Mouse (Mus musculus): ENCODE data around the gene Tmem94. TPM values are rescaled to one million over a fixed set of nuclear protein-coding genes. Genes with fewer than 3 reads are reported as not detected.

Tmem94 gene
- polyA plus RNA-seq, 1 experiment from 2014 or later = 34.5 TPM

DNA sequence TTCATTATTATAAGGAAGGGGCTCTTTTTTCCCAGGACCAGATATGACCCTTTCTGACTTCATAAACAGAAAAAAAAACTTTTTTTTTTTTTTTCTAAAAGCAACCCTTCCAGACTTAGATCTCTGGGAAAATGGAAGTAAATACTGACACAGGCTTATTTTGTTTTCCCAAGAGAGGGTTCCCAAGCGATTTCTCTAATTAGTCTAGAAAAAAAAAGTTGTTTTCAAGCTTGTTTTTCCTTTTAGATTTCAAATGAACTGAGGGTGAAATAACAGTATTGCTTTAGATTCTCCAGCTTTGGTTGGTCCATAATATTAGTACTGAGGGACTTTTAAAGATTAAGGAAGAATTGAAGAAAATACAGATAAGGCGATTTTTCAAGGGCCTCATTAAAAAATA lies 535 bp upstream of the Tmem94 start:
- peak overlapping the region; percentile 61 for H3K4me2 ChIP-seq (replicated peaks; ENCODE audit: low read depth, low read length)
- 21% methylated on average over 2 of the region's 2 CpGs for WGBS
- ATAC-seq (ENCODE audit: low FRiP score, low TSS enrichment) = no peak
- no peaks in the 10 kb centered on the region for H3K36me3 ChIP-seq (ENCODE audit: insufficient read depth, low read length)
- H3K9ac ChIP-seq (replicated peaks; ENCODE audit: low read length) = peak overlapping the region; percentile 65; the same call in 1 of the 2 replicates
- H3K27me3 ChIP-seq (ENCODE audit: insufficient read depth, low read length) = no peaks in the 10 kb centered on the region
- peak overlapping the region; percentile 92 for H3K4me3 ChIP-seq (ENCODE audit: low read length)
- H3K27ac ChIP-seq (ENCODE audit: low read length) = peak overlapping the region; percentile 66; the same call in 1 of the 2 replicates
- peaks cover 24% of the 10 kb centered on the region for H3K4me1 ChIP-seq (ENCODE audit: insufficient read depth, low read length)
- no peaks in the 10 kb centered on the region for H3K9me3 ChIP-seq (ENCODE audit: low read length)

DNA sequence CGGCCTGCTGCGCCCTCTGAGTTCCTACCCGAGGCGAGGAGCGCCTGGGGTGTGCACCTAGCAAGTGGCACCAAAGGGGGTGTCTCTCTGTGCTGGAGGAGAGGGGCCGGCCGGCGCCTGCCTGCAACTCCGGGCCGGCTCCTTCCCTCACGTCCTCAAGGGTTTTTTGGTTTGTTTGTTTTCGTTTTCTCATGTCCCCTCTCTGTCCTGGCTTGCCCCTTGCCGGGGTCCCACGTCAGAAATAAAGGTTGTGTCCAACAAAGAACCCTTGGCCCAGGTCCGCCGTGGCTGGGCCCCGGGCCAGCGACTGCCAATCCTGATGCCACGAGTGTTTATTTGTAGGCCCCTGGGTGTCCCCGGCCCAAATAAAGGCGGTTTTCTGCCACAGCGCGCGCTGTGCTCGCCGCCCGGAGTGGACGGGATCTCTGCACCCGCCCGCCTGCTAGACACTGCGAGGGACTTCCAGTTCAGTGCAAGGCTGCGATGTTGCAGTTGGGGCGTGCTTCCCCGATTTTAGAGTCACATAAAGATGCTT lies 441 bp downstream of the Tmem94 start:
- H3K9me3 ChIP-seq (ENCODE audit: low read length) = no peaks in the 10 kb centered on the region
- H3K9ac ChIP-seq (replicated peaks; ENCODE audit: low read length) = peak overlapping the region; percentile 93
- WGBS = under 1% methylated on average over 34 of the region's 34 CpGs

DNA sequence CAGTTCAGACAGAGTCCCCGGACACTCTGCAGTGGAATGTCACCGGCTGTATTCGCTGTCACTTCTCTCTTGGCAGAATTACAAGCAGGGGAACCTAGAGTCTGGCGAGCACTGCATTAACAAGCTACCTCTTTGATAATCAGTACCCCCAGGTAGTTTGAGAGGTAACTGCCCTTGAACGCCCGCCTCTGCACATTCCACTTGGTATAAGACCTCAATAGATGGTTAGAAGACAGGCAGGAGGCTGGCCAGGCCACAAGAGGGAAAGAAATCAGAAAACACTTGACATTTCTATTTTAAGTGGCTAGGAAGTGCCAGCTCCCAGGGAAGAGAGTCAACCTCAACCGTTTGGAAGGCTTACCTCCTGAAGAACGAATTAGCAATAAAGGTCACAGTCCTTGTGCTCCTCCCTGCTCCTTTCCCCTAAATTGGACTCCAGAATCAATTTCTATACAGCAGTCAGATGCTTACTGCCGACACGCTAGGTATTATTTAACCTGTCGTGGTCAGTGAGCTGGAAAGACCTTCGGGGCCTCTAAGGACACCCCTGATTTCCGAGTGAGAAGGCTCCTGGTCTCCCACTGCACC lies 1.2 kb downstream of the Tmem94 start:
- no peaks in the 10 kb centered on the region for H3K9me3 ChIP-seq (ENCODE audit: low read length)
- peak overlapping the region; percentile 72 for H3K4me2 ChIP-seq (replicated peaks; ENCODE audit: low read depth, low read length)
- no peak; the same call in 1 of the 2 replicates for ATAC-seq (ENCODE audit: low FRiP score, low TSS enrichment)
- peak overlapping the region; percentile 92 for H3K4me3 ChIP-seq (ENCODE audit: low read length)
- no peaks in the 10 kb centered on the region for H3K36me3 ChIP-seq (ENCODE audit: insufficient read depth, low read length)
- peak overlapping the region; percentile 91 for H3K27ac ChIP-seq (ENCODE audit: low read length)
- H3K9ac ChIP-seq (replicated peaks; ENCODE audit: low read length) = peak overlapping the region; percentile 93
- 18% methylated on average over 13 of the region's 13 CpGs for WGBS
- no peaks in the 10 kb centered on the region for H3K27me3 ChIP-seq (ENCODE audit: insufficient read depth, low read length)
- H3K4me1 ChIP-seq (ENCODE audit: insufficient read depth, low read length) = peaks cover 30% of the 10 kb centered on the region

More for the DNA sequence above, 441 bp downstream of the Tmem94 start:
- peak; percentile 87 for ATAC-seq (ENCODE audit: low FRiP score, low TSS enrichment)
- H3K27ac ChIP-seq (ENCODE audit: low read length) = peak overlapping the region; percentile 91
- peaks cover 30% of the 10 kb centered on the region for H3K4me1 ChIP-seq (ENCODE audit: insufficient read depth, low read length)
- no peaks in the 10 kb centered on the region for H3K27me3 ChIP-seq (ENCODE audit: insufficient read depth, low read length)
- H3K36me3 ChIP-seq (ENCODE audit: insufficient read depth, low read length) = no peaks in the 10 kb centered on the region
- peak overlapping the region; percentile 92 for H3K4me3 ChIP-seq (ENCODE audit: low read length)
- peak overlapping the region; percentile 72 for H3K4me2 ChIP-seq (replicated peaks; ENCODE audit: low read depth, low read length)

DNA sequence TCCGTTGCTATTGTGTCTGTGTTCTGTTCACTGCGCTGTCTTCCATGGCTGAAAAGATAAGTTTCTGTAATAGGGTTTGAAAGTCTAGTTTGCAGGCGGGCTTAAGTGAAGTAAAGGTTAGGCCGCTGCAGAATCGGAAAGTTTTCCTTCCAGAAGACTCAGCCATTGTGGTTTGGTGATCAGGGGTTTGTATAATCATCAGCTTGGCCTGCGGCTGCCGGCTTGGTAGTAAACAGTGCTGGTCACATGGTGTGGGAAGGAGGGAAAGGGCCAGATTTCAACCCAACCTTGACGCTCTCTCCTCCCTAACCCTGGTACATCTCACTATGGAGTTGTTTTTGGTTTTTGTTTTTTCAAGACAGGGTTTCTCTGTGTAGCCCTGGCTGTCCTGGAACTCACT lies 1.7 kb downstream of the Tmem94 start:
- H3K4me2 ChIP-seq (replicated peaks; ENCODE audit: low read depth, low read length) = peak overlapping the region; percentile 72
- H3K4me1 ChIP-seq (ENCODE audit: insufficient read depth, low read length) = peaks cover 30% of the 10 kb centered on the region
- peak overlapping the region; percentile 92 for H3K4me3 ChIP-seq (ENCODE audit: low read length)
- H3K27me3 ChIP-seq (ENCODE audit: insufficient read depth, low read length) = no peaks in the 10 kb centered on the region
- 69% methylated on average over 8 of the region's 8 CpGs for WGBS
- H3K9me3 ChIP-seq (ENCODE audit: low read length) = no peaks in the 10 kb centered on the region
- H3K9ac ChIP-seq (replicated peaks; ENCODE audit: low read length) = peak overlapping the region; percentile 93
- ATAC-seq (ENCODE audit: low FRiP score, low TSS enrichment) = no peak
- H3K36me3 ChIP-seq (ENCODE audit: insufficient read depth, low read length) = no peaks in the 10 kb centered on the region
- peak overlapping the region; percentile 91 for H3K27ac ChIP-seq (ENCODE audit: low read length)

DNA sequence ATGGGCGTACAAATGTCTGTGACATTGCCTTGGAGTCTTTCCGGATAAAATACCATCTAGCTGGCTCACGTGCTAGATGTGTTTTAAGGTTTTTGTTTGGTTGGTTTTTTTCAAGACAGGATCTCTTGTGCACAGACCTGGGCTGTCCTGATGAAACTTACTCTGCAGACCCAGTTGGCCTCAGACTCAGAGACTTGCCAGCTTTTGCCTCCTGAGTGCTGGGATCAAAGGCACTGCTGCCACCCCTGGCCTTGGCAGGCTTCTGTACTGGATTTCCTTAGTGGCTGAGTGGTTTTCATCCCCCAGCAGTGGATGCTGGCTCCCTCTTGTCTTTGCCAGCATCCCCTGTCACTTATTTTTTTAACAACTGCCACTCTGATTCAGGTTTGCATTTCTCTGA lies 3.7 kb downstream of the Tmem94 start:
- WGBS = 69% methylated on average over 3 of the region's 3 CpGs
- Histone ChIP-seq H3K4me1 (ENCODE audit: insufficient read depth, low read length) (peaks cover 30% of the 10 kb centered on the region), H3K9me3 (ENCODE audit: low read length) (no peaks in the 10 kb centered on the region), H3K36me3 (ENCODE audit: insufficient read depth, low read length) (0 out of 2 replicates have a peak, but pooled peaks cover 5% of the 10 kb centered on the region), H3K27ac (ENCODE audit: low read length) (peak overlapping the region; percentile 17; the same call in 1 of the 2 replicates), H3K27me3 (ENCODE audit: insufficient read depth, low read length) (no peaks in the 10 kb centered on the region), H3K4me2 (replicated peaks; ENCODE audit: low read depth, low read length) (no peak overlapping the region), H3K4me3 (ENCODE audit: low read length) (no peak overlapping the region), H3K9ac (replicated peaks; ENCODE audit: low read length) (no peak overlapping the region; the same call in 1 of the 2 replicates)
- no peak for ATAC-seq (ENCODE audit: low FRiP score, low TSS enrichment)

DNA sequence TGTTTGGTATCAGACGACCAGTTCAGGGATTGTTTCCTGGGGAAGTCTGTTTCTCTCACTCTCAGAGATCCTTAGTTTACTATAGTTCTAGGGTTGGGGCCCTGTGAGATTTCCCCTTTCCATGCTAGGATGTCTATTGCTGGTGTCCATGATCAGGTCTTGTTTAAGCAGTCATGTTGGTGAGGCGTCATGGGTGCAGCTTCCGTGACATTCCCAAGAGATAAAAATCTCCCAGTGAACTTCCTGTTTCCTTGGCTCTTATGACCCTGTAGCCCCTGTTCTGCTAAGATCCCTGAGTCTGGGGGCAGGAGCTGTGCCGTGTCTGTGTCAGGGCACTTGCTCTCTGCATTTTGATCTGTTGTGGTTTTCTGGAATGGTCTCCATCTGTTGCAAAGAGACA lies 9.4 kb downstream of the Tmem94 start:
- Histone ChIP-seq H3K9me3 (ENCODE audit: low read length) (no peaks in the 10 kb centered on the region), H3K4me1 (ENCODE audit: insufficient read depth, low read length) (peaks cover 56% of the 10 kb centered on the region), H3K27me3 (ENCODE audit: insufficient read depth, low read length) (no peaks in the 10 kb centered on the region), H3K4me3 (ENCODE audit: low read length) (no peak overlapping the region), H3K27ac (ENCODE audit: low read length) (peak overlapping the region; percentile 25; the same call in 1 of the 2 replicates), H3K4me2 (replicated peaks; ENCODE audit: low read depth, low read length) (no peak overlapping the region), H3K9ac (replicated peaks; ENCODE audit: low read length) (peak overlapping the region; percentile 8; the same call in 1 of the 2 replicates), H3K36me3 (ENCODE audit: insufficient read depth, low read length) (0 out of 2 replicates have a peak, but pooled peaks cover 5% of the 10 kb centered on the region)
- WGBS = 23% methylated on average over 4 of the region's 4 CpGs
- no peak for ATAC-seq (ENCODE audit: low FRiP score, low TSS enrichment)

DNA sequence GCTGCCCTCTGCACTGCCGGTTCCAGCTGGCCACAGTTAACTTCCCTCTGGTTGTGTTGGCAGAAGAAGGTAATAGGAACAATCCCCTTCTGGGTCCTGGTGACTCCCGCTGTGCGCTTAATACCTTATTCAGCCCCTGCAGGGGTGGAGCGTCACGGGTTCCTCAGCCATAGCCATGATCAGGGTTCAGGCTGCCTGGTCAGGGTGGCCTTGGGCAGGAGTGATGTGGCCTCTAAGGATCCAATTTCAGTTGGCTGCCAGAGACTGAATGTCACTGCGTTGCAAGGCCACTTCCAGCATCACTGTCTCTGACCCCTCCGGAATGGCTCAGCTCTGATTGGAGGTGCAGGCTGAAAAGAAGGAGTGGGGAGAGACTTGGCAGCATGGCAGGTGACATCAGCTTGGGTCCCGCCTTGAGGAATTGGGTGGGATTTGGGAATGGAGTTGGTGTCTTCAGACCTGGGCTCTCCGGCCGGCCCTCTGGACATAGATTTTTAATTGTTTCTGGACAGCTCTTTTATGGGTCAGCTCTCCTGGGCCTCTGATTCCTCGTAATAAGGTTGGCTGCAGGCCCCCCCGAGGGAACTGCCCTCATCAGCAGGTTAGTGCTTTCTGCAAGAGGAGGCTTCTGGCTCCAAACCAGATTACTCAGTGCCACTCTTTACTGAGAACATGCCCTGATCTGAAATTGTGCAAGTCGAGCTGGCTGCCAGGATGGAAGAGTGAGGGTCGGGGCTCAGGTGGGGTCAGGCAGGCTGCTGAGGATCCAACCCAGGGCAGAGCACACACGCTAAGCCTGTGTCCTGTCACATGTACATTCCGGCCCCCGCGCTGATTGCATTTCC lies 10.8 kb downstream of the Tmem94 start:
- H3K27me3 ChIP-seq (ENCODE audit: insufficient read depth, low read length) = no peaks in the 10 kb centered on the region
- no peak overlapping the region for H3K4me3 ChIP-seq (ENCODE audit: low read length)
- WGBS = 30% methylated on average over 18 of the region's 18 CpGs
- 0 out of 2 replicates have a peak, but pooled peaks cover 5% of the 10 kb centered on the region for H3K36me3 ChIP-seq (ENCODE audit: insufficient read depth, low read length)
- H3K27ac ChIP-seq (ENCODE audit: low read length) = peak overlapping the region; percentile 51
- H3K4me2 ChIP-seq (replicated peaks; ENCODE audit: low read depth, low read length) = peak overlapping the region; percentile 8; the same call in 1 of the 2 replicates
- no peaks in the 10 kb centered on the region for H3K9me3 ChIP-seq (ENCODE audit: low read length)
- ATAC-seq (ENCODE audit: low FRiP score, low TSS enrichment) = 0 out of 2 replicates have a peak, but pooled peaks have one; percentile 18
- peaks cover 64% of the 10 kb centered on the region for H3K4me1 ChIP-seq (ENCODE audit: insufficient read depth, low read length)
- H3K9ac ChIP-seq (replicated peaks; ENCODE audit: low read length) = peak overlapping the region; percentile 27; the same call in 1 of the 2 replicates

DNA sequence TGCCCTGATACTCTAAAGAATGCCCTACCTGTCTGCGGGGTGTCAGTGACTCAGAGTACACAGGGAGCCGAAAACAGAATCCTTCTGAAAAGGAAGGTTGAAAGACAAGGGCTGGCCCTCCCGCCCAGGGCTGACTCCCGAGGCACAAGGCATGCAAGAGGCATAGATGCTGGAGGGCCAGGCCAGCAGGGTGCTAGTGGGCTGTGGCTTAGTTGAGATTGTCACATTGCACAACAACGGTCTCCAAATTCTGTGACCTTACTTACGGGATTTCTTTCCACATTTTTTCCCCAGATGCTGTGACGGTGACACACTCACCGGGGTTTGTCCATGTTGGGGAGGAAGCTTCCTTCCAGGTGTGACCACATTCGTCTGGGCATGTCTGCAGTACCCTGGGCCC lies 11.7 kb downstream of the Tmem94 start:
- peaks cover 67% of the 10 kb centered on the region for H3K4me1 ChIP-seq (ENCODE audit: insufficient read depth, low read length)
- no peaks in the 10 kb centered on the region for H3K9me3 ChIP-seq (ENCODE audit: low read length)
- peak overlapping the region; percentile 37; the same call in 1 of the 2 replicates for H3K27ac ChIP-seq (ENCODE audit: low read length)

DNA sequence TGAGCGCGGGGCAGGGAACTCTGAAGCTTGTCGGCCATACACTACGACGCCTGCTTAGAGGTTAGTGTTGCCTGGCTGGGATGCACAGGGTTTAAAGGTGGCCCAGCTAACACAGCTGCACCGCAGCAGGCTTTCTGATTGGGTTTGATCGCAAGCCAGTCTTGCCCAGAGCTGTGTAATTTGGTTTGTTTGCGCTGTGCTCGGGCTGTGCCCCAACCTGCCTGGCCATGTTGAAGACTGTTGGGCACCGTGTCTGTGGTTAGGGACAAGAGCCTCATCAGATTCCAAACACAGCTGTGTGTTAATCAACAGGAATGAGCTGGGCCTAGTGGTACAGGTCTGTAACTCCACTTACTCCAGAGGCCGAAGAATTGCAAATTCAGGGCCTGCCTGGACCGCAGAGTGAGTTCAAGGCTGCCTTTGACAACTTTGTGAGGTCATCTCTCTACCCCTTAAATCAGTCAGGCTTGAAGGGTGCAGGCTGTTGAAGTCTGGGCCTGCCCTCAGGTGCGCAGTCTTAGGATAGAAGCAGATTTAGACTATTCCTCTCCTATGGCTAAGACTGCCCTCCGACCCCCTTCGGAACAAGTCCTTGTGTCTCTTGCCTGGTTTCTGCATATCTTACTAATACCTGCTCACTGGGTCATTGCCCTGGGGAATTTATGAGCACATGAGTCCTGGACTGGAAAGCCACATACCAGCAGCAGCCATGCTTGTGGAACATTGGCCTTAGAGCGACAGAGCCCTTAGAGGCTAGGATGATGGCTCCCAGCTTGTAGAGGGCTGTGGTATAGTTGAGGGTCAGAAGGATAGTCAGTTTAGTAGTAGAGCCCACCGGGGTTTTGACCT lies 12.5 kb downstream of the Tmem94 start:
- H3K9me3 ChIP-seq (ENCODE audit: low read length) = no peaks in the 10 kb centered on the region
- no peaks in the 10 kb centered on the region for H3K27me3 ChIP-seq (ENCODE audit: insufficient read depth, low read length)
- no peak overlapping the region for H3K4me2 ChIP-seq (replicated peaks; ENCODE audit: low read depth, low read length)
- 0 out of 2 replicates have a peak, but pooled peaks cover 2% of the 10 kb centered on the region for H3K36me3 ChIP-seq (ENCODE audit: insufficient read depth, low read length)
- 78% methylated on average over 17 of the region's 17 CpGs for WGBS
- peak overlapping the region; percentile 57 for H3K27ac ChIP-seq (ENCODE audit: low read length)
- H3K4me3 ChIP-seq (ENCODE audit: low read length) = no peak overlapping the region
- peak overlapping the region; percentile 6; the same call in 1 of the 2 replicates for H3K9ac ChIP-seq (replicated peaks; ENCODE audit: low read length)
- ATAC-seq (ENCODE audit: low FRiP score, low TSS enrichment) = no peak
- peaks cover 67% of the 10 kb centered on the region for H3K4me1 ChIP-seq (ENCODE audit: insufficient read depth, low read length)

More for the DNA sequence above, 11.7 kb downstream of the Tmem94 start:
- ATAC-seq (ENCODE audit: low FRiP score, low TSS enrichment) = no peak
- H3K9ac ChIP-seq (replicated peaks; ENCODE audit: low read length) = 0 out of 2 replicates have a peak overlapping the region, but pooled peaks have one; percentile 18
- no peaks in the 10 kb centered on the region for H3K27me3 ChIP-seq (ENCODE audit: insufficient read depth, low read length)
- 72% methylated on average over 9 of the region's 9 CpGs for WGBS
- 0 out of 2 replicates have a peak, but pooled peaks cover 5% of the 10 kb centered on the region for H3K36me3 ChIP-seq (ENCODE audit: insufficient read depth, low read length)
- H3K4me2 ChIP-seq (replicated peaks; ENCODE audit: low read depth, low read length) = no peak overlapping the region
- no peak overlapping the region for H3K4me3 ChIP-seq (ENCODE audit: low read length)

All from kidney, embryonic 16.5 days (tissue).